Mouse (Mus musculus): ENCODE data around the gene Higd2a. TPM values are rescaled to one million over a fixed set of nuclear protein-coding genes. Genes with fewer than 3 reads are reported as not detected.

Gene Higd2a
- total RNA-seq, 2 experiments from 2014 or later: 163 to 167 TPM

- no peak for TF ChIP-seq CTCF (conservative IDR thresholded peaks at IDR 0.05)
- Histone ChIP-seq H3K4me3 (peak overlapping the region; percentile 95), H3K27ac (peak overlapping the region; percentile 96; the same call in 1 of the 2 replicates)
- no peak for DNase-seq (ENCODE audit: low spot score in 2 of 2)
These were observed 1.9 kb downstream of the Higd2a start for GRCm38 (mm10) chr13:54591776-54592356.

- DNase-seq (ENCODE audit: low spot score in 2 of 2): no peak
- Histone ChIP-seq H3K27ac (peak overlapping the region; percentile 9; the same call in 1 of the 2 replicates), H3K4me3 (no peak overlapping the region)
- TF ChIP-seq CTCF (conservative IDR thresholded peaks at IDR 0.05): no peak
These were observed 3.6 kb downstream of the Higd2a start for GRCm38 (mm10) chr13:54593617-54594016.

GRCm38 (mm10) chr13:54596107-54596690 lies 6.2 kb downstream of the Higd2a start:
- DNase-seq (ENCODE audit: low spot score in 2 of 2): no peak
- Histone ChIP-seq H3K4me3 (no peak overlapping the region), H3K27ac (no peak overlapping the region)
- no peak for TF ChIP-seq CTCF (conservative IDR thresholded peaks at IDR 0.05)

- no peak for TF ChIP-seq CTCF (conservative IDR thresholded peaks at IDR 0.05)
- H3K4me3 ChIP-seq: no peak overlapping the region
- H3K27ac ChIP-seq: no peak overlapping the region
- no peak for DNase-seq (ENCODE audit: low spot score in 2 of 2)
These were observed 6.9 kb downstream of the Higd2a start for GRCm38 (mm10) chr13:54596870-54597269.

GRCm38 (mm10) chr13:54598622-54599143 lies 8.7 kb downstream of the Higd2a start:
- H3K4me3 ChIP-seq: no peak overlapping the region
- H3K27ac ChIP-seq: no peak overlapping the region
- TF ChIP-seq CTCF (conservative IDR thresholded peaks at IDR 0.05): no peak
- DNase-seq (ENCODE audit: low spot score in 2 of 2): no peak

GRCm38 (mm10) chr13:54602639-54603111 lies 12.7 kb downstream of the Higd2a start:
- no peak overlapping the region for H3K27ac ChIP-seq
- TF ChIP-seq CTCF (conservative IDR thresholded peaks at IDR 0.05): no peak
- no peak for DNase-seq (ENCODE audit: low spot score in 2 of 2)
- no peak overlapping the region for H3K4me3 ChIP-seq

GRCm38 (mm10) chr13:54603501-54603900 lies 13.5 kb downstream of the Higd2a start:
- TF ChIP-seq CTCF (conservative IDR thresholded peaks at IDR 0.05): peak; percentile 41
- Histone ChIP-seq H3K4me3 (no peak overlapping the region), H3K27ac (peak overlapping the region; percentile 3; the same call in 1 of the 2 replicates)
- no peak for DNase-seq (ENCODE audit: low spot score in 2 of 2)

GRCm38 (mm10) chr13:54604221-54604620 lies 14.2 kb downstream of the Higd2a start:
- no peak for DNase-seq (ENCODE audit: low spot score in 2 of 2)
- TF ChIP-seq CTCF (conservative IDR thresholded peaks at IDR 0.05): no peak
- Histone ChIP-seq H3K4me3 (no peak overlapping the region), H3K27ac (peak overlapping the region; percentile 70)

- H3K4me3 ChIP-seq: no peak overlapping the region
- no peak for TF ChIP-seq CTCF (conservative IDR thresholded peaks at IDR 0.05)
- no peak for DNase-seq (ENCODE audit: low spot score in 2 of 2)
These were observed 15.4 kb downstream of the Higd2a start for GRCm38 (mm10) chr13:54605426-54605825.

GRCm38 (mm10) chr13:54607204-54607603 lies 17.2 kb downstream of the Higd2a start:
- no peak for DNase-seq (ENCODE audit: low spot score in 2 of 2)
- no peak for TF ChIP-seq CTCF (conservative IDR thresholded peaks at IDR 0.05)
- Histone ChIP-seq H3K27ac (no peak overlapping the region), H3K4me3 (no peak overlapping the region)

More at GRCm38 (mm10) chr13:54605426-54605825, 15.4 kb downstream of the Higd2a start:
- H3K27ac ChIP-seq: peak overlapping the region; percentile 70

- no peak for DNase-seq (ENCODE audit: low spot score in 2 of 2)
- Histone ChIP-seq H3K4me3 (peak overlapping the region; percentile 39; the same call in 1 of the 2 replicates), H3K27ac (peak overlapping the region; percentile 98)
- 0 out of 2 replicates have a peak, but pooled peaks have one; percentile 7 for TF ChIP-seq CTCF (conservative IDR thresholded peaks at IDR 0.05)
These were observed 18.0 kb downstream of the Higd2a start for GRCm38 (mm10) chr13:54608002-54608401.

GRCm38 (mm10) chr13:54608666-54609065 lies 18.7 kb downstream of the Higd2a start:
- DNase-seq (ENCODE audit: low spot score in 2 of 2): peak in 1 of 2 experiments; percentile 39
- H3K4me3 ChIP-seq: peak overlapping the region; percentile 39
- TF ChIP-seq CTCF (conservative IDR thresholded peaks at IDR 0.05): no peak
- peak overlapping the region; percentile 98 for H3K27ac ChIP-seq

- DNase-seq (ENCODE audit: low spot score in 2 of 2): no peak
- no peak for TF ChIP-seq CTCF (conservative IDR thresholded peaks at IDR 0.05)
- Histone ChIP-seq H3K27ac (peak overlapping the region; percentile 98), H3K4me3 (peak overlapping the region; percentile 39)
These were observed 19.3 kb downstream of the Higd2a start for GRCm38 (mm10) chr13:54609301-54609700.

Measured in layer of hippocampus, adult 2 months (tissue).